Mouse (Mus musculus) forebrain, embryonic 11.5 days (tissue): Measurements from ENCODE around the gene C130073F10Rik. TPM values are rescaled to one million over a fixed set of nuclear protein-coding genes. Genes with fewer than 3 reads are reported as not detected.
"Not testable (repeated sequence)": the region's sequence is repeated elsewhere in the genome, so short reads cannot be mapped to it uniquely, and the experiment has no call there.

Experiments used
- ATAC-seq: fragments of 200-750 bp; cut with Nextera tagmentation; replicated peaks from 2 replicates; pipeline ENCODE4 v1.8.0; 2017; ENCODE audit warnings: moderate TSS enrichment; ENCODE audit not compliant: low FRiP score
- DNase-seq: peaks from one replicate; pipeline ENCODE4 v3.0.0-alpha.2; 2017; ENCODE audit warnings: low spot score
- H3K27ac ChIP-seq: fragments of 300-500 bp; sonication (generic); 2 replicates; pipeline ENCODE4 v1.5.1; 2014; ENCODE audit warnings: low read depth, low read length
- H3K27me3 ChIP-seq: fragments of 300-500 bp; sonication (generic); 2 replicates; pipeline ENCODE4 v1.6.1; 2014; ENCODE audit warnings: mild to moderate bottlenecking, low read length, mixed read lengths; ENCODE audit not compliant: control insufficient read depth, insufficient read depth
- H3K36me3 ChIP-seq: fragments of 300-500 bp; sonication (generic); 2 replicates; pipeline ENCODE4 v1.6.1; 2014; ENCODE audit warnings: mild to moderate bottlenecking, low read length, moderate library complexity, mixed read lengths; ENCODE audit not compliant: control insufficient read depth, insufficient read depth
- H3K4me1 ChIP-seq: fragments of 300-500 bp; sonication (generic); replicated peaks from 2 replicates; pipeline ENCODE4 v1.6.1; 2014; ENCODE audit warnings: low read length, mixed read lengths; ENCODE audit not compliant: control insufficient read depth, insufficient read depth
- H3K4me2 ChIP-seq: fragments of 300-500 bp; sonication (generic); 2 replicates; pipeline ENCODE4 v1.6.1; 2014; ENCODE audit warnings: low read depth, mild to moderate bottlenecking, low read length, moderate library complexity, mixed read lengths; ENCODE audit not compliant: severe bottlenecking
- H3K4me3 ChIP-seq: fragments of 300-500 bp; sonication (generic); 2 replicates; pipeline ENCODE4 v1.5.1; 2014; ENCODE audit warnings: low read depth, low read length
- H3K9ac ChIP-seq: fragments of 300-500 bp; sonication (generic); 2 replicates; pipeline ENCODE4 v1.6.1; 2014; ENCODE audit warnings: low read length
- H3K9me3 ChIP-seq: fragments of 300-500 bp; sonication (generic); 2 replicates; pipeline ENCODE4 v1.6.1; 2016; ENCODE audit warnings: low read length, mixed read lengths; ENCODE audit not compliant: control insufficient read depth
- WGBS: fragments of 180-500 bp; shearing (Covaris S2); extraction: QIAGEN DNeasy Blood & Tissue Kit; methylation state at CpG from one replicate; pipeline ENCODE4 v1.1.7; 2014; 5-methylcytosine and 5-hydroxymethylcytosine counted together
- polyA plus RNA-seq: library from polyadenylated mRNA; unstranded; fragments of >200 nt; fragmentation: Nextera tagmentation; extraction: Ambion mirVana; gene quantifications from 2 replicates; pipeline ENCODE4 v1.2.1, GENCODE M21; 2014

The C130073F10Rik gene
- polyA plus RNA-seq, 1 experiment from 2014 or later, result not detected

DNA sequence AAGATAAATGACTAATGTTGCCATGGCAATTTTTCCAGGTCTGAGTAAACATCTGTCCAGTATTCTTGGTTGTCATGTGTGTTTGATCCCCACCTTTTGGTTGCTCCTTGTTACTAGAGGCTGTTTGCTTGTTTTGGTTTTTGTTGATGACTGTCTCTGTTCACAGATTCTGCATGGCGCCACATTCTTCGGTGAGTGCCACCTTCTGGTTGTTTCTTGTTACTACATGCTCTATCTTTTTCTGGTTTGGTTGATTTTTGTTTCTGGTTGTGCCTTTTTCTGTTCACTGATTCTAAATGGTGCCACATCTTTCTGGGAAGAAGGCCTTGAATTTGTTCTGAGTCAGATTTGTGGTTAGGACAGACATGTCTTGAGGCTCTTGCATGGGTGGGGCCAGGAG, 42.7 kb downstream of the C130073F10Rik start:
- 79% methylated on average over 2 of the region's 2 CpGs for WGBS
- no peaks in the 10 kb centered on the region for H3K27me3 ChIP-seq
- H3K36me3 ChIP-seq, result no peaks in the 10 kb centered on the region
- no peaks in the 10 kb centered on the region for H3K4me1 ChIP-seq
- H3K4me3 ChIP-seq, result no peak overlapping the region
- peaks cover 4% of the 10 kb centered on the region; the same call in 1 of the 2 replicates for H3K9me3 ChIP-seq
- H3K4me2 ChIP-seq, result no peak overlapping the region
- DNase-seq (no peak), ATAC-seq (no peak)
- H3K9ac ChIP-seq, result no peak overlapping the region
- H3K27ac ChIP-seq, result no peak overlapping the region

DNA sequence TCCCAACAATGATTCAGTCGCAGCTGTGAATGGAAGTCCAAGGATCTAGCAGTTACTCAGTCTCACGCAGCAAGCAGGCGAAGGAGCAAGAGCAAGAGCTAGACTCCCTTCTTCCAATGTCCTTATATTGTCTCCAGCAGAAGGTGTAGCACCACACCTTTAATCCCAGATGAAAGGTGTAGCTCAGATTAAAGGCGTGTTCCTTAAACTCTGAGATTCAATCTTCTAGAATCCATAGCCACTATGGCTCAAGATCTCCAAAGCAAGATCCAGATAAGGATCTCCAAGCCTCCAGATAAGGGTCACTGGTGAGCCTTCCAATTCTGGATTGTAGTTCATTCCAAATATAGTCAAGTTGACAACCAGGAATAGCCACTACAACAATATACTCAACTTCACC, 49.7 kb downstream of the C130073F10Rik start, which contains the start of gene B020004J07Rik:
Gene B020004J07Rik, minus strand, starts transcription at position 101 of the 400 bp plus-strand sequence.
- 84% methylated on average over 3 of the region's 4 CpGs for WGBS
- not testable (repeated sequence) for ATAC-seq, DNase-seq, H3K4me1 ChIP-seq, H3K4me3 ChIP-seq, H3K36me3 ChIP-seq, H3K27me3 ChIP-seq, H3K9ac ChIP-seq, H3K4me2 ChIP-seq, H3K9me3 ChIP-seq, H3K27ac ChIP-seq

Other genes with a start within 250 kb of the C130073F10Rik start
- gene Leprot, start 246.1 kb downstream of the C130073F10Rik start, polyA plus RNA-seq, result 60.2 and 65.6 TPM in 2 replicates
- 1.3 and 1.5 TPM in 2 replicates for gene Lepr, start 176.4 kb downstream of the C130073F10Rik start, polyA plus RNA-seq
- not detected in 2 replicates for gene B020004J07Rik, start 49.8 kb downstream of the C130073F10Rik start, polyA plus RNA-seq
- not detected in 2 replicates for gene Gm12800, start 15.3 kb upstream of the C130073F10Rik start, polyA plus RNA-seq
- not detected in 2 replicates for gene Gm12794, start 46.6 kb upstream of the C130073F10Rik start, polyA plus RNA-seq
- gene Gm12790, start 87.3 kb upstream of the C130073F10Rik start, polyA plus RNA-seq, result not detected in 2 replicates
- gene Gm12789, start 92.8 kb upstream of the C130073F10Rik start, polyA plus RNA-seq, result not detected in 2 replicates
- 7.7 and 7.8 TPM in 2 replicates for gene Pde4b, start 193.8 kb upstream of the C130073F10Rik start, polyA plus RNA-seq